Mouse (Mus musculus): ENCODE results near the gene Tex12.

Tex12 gene

DNA sequence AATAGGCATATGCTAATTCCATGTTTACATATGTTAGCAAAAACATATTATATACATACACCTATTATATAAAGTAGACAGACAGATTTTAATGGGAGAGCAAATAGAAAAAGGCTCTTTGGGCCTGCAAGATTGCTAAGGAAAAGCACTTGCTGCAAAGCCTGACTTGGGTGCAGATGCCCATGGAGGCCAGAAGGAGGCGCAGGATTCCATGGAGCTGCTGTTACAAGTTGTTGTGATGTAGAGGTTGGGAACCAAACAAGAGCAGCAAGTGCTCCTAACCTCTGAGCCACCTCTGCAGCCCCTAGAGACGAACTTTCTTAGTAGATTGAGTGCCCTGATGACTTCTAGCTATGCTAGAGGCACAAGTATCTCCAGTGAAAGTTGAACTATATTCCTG is 42.3 kb downstream of the Tex12 start:
- no peak for DNase-seq (ENCODE audit: low read depth, low spot score)

GRCm38 (mm10) chr9:50515462-50515861 is 45.7 kb downstream of the Tex12 start:
- no peak for DNase-seq (ENCODE audit: low read depth, low spot score)

DNA sequence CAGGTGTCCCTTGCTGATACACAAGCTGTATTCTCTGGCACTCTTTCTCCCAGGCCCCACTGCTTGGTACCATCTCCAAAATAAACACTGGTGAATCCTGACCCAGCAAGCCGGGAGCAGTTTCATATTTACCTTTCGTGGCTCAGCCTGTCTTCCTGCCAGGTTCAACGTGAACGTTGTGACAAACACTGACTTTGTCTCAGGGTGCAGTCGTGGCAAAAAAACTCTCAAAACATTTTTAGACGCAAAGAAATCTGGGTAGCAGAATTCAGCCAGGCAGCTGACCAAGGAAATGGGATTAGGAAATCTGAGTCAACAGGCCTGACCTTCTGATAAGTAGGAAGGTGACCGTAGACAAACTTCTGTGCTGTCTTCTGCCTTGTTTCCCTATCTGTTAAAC is 53.6 kb downstream of the Tex12 start:
- DNase-seq (ENCODE audit: low read depth, low spot score): no peak

Data from c-Kit-negative CD71-positive TER-119-positive erythroid progenitor cells, embryonic 14.5 days (primary cell).